Mouse (Mus musculus): ENCODE measurements around the gene Cnn2.

DNA sequence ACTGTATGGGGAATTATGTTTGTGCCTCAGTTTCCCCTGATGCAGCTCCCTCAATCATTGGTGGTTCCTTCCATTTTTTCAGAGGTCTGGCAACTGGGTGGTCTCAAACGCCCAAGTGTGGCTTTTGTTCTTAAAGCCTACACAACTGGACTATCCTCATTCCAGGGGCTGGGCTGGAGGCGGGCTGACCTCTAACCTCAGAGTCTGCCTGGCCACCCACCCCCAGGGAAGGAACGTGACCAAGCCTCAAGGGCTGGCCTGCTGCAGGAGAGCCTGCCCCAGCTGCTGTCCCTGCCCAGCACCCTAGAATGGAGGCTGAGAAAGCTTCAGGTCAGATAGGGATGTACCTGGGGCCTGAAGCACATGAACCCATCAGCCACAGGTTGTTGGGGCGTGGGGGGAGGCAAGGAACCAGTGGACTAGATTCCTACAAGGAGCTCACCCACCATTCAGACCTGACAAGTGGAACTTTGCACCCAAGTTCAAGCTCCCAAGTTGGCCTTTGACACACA, 31.7 kb upstream of the Cnn2 start:
- TF ChIP-seq CTCF (conservative IDR thresholded peaks at IDR 0.05; ENCODE audit: low read length) (no peak), POU5F1 (IDR thresholded peaks at IDR 0.05; ENCODE audit: borderline replicate concordance, low read length) (no peak)

Data from E14TG2a.4 (cell line).